Comparison of ENCODE assay signal across 9 mouse cellular contexts in genomic region chr3:136969796-136970195, GRCm38 (mm10).
DNase-seq lines count a peak whose midpoint lies in the region; ATAC-seq lines count a peak whose summit lies in the region.
"Had no signal": no experiment of that assay in that cellular context is flagged by ENCODE, and none has a peak within 500 bp of the region (broad histone marks: within the 10 kb centered on the region; RNA-seq: fewer than 3 reads in every experiment).

No protein-coding gene starts in this region.

- no peak overlapping the region for H3K4me3 ChIP-seq in hindbrain, embryonic 14.5 days (replicated peaks; ENCODE audit: low read length)
- no peak overlapping the region for H3K4me3 ChIP-seq in hindbrain, embryonic 11.5 days (ENCODE audit: low read depth, low read length)
- no peak overlapping the region for H3K4me3 ChIP-seq in hindbrain, embryonic 13.5 days

- H3K9ac ChIP-seq in hindbrain, embryonic 14.5 days: no peak overlapping the region
- H3K9ac ChIP-seq in hindbrain, embryonic 11.5 days (ENCODE audit: low read depth, low read length): no peak overlapping the region
- no peak overlapping the region for H3K9ac ChIP-seq in hindbrain, embryonic 13.5 days

- no peak overlapping the region for H3K27ac ChIP-seq in hindbrain, embryonic 14.5 days
- no peak overlapping the region for H3K27ac ChIP-seq in hindbrain, embryonic 11.5 days (ENCODE audit: low read depth, low read length)
- no peak overlapping the region for H3K27ac ChIP-seq in hindbrain, embryonic 13.5 days
- H3K27ac ChIP-seq: macrophage had no signal

- H3K9me3 ChIP-seq in hindbrain, embryonic 14.5 days (ENCODE audit: control insufficient read depth, low read length): no peaks in the 10 kb centered on the region
- no peaks in the 10 kb centered on the region for H3K9me3 ChIP-seq in hindbrain, embryonic 11.5 days (ENCODE audit: control insufficient read depth, low read length)
- no peaks in the 10 kb centered on the region for H3K9me3 ChIP-seq in hindbrain, embryonic 13.5 days

- no peaks in the 10 kb centered on the region for H3K36me3 ChIP-seq in hindbrain, embryonic 14.5 days (replicated peaks; ENCODE audit: control insufficient read depth, insufficient read depth)
- no peaks in the 10 kb centered on the region for H3K36me3 ChIP-seq in hindbrain, embryonic 11.5 days (ENCODE audit: control insufficient read depth, insufficient read depth, low read length)
- H3K36me3 ChIP-seq in hindbrain, embryonic 13.5 days: no peaks in the 10 kb centered on the region

- H3K4me2 ChIP-seq in hindbrain, embryonic 14.5 days (replicated peaks): no peak overlapping the region
- no peak overlapping the region for H3K4me2 ChIP-seq in hindbrain, embryonic 11.5 days (replicated peaks; ENCODE audit: low read depth, low read length)
- no peak overlapping the region for H3K4me2 ChIP-seq in hindbrain, embryonic 13.5 days

- no peaks in the 10 kb centered on the region for H3K4me1 ChIP-seq in hindbrain, embryonic 14.5 days (replicated peaks; ENCODE audit: control insufficient read depth, insufficient read depth, low read length)
- H3K4me1 ChIP-seq in hindbrain, embryonic 11.5 days (replicated peaks; ENCODE audit: control insufficient read depth, insufficient read depth, low read length): no peaks in the 10 kb centered on the region
- no peaks in the 10 kb centered on the region for H3K4me1 ChIP-seq in hindbrain, embryonic 13.5 days (replicated peaks)

- peak; percentile 40 for DNase-seq in hindbrain, embryonic 14.5 days (ENCODE audit: low spot score)
- no peak for DNase-seq in hindbrain, embryonic 11.5 days (ENCODE audit: low spot score)
- DNase-seq in adipocyte (ENCODE audit: low spot score): peak; percentile 90
- DNase-seq in cerebellum, adult 9-11 months: peak; percentile 93
- peak; percentile 79 to 89 for DNase-seq in kidney, postnatal 25 days
- DNase-seq in thymus, postnatal 0 days (ENCODE audit: low spot score): no peak
- no peak for DNase-seq in urinary bladder, postnatal 4 days (ENCODE audit: low spot score in 2 of 2)

- ATAC-seq in hindbrain, embryonic 14.5 days (ENCODE audit: low FRiP score): no peak
- ATAC-seq in hindbrain, embryonic 11.5 days (ENCODE audit: low FRiP score): no peak
- ATAC-seq in hindbrain, embryonic 13.5 days (ENCODE audit: low FRiP score): no peak

- 84% methylated on average over 4 of the region's 4 CpGs for WGBS in hindbrain, embryonic 14.5 days
- WGBS in hindbrain, embryonic 11.5 days: 86% methylated on average over 4 of the region's 4 CpGs
- 85% methylated on average over 4 of the region's 4 CpGs for WGBS in hindbrain, embryonic 13.5 days

- no peaks in the 10 kb centered on the region for H3K27me3 ChIP-seq in hindbrain, embryonic 14.5 days (ENCODE audit: control insufficient read depth, insufficient read depth, low read length)
- H3K27me3 ChIP-seq in hindbrain, embryonic 11.5 days (ENCODE audit: control insufficient read depth, insufficient read depth, low read length): no peaks in the 10 kb centered on the region
- H3K27me3 ChIP-seq in hindbrain, embryonic 13.5 days: no peaks in the 10 kb centered on the region

Comparison
In these comparisons a context has a peak if more than half of its experiments do, and no peak if none do; other contexts are left out.
1. DNase-seq: peak in hindbrain, embryonic 14.5 days (single experiment), adipocyte (single experiment), cerebellum, adult 9-11 months (single experiment) and kidney, postnatal 25 days (2 of 2); none in hindbrain, embryonic 11.5 days (single experiment), thymus, postnatal 0 days (single experiment) and urinary bladder, postnatal 4 days (0 of 2).